ENCODE assay signal across 16 mouse cellular contexts in genomic region chr9:74906951-74907350, GRCm38 (mm10). TPM values are rescaled to one million over a fixed set of nuclear protein-coding genes. Genes with fewer than 3 reads are reported as not detected.
DNase-seq lines count a peak whose midpoint lies in the region; ATAC-seq and TF ChIP-seq lines count a peak whose summit lies in the region.
"Had no signal": no experiment of that assay in that cellular context is flagged by ENCODE, and none has a peak within 500 bp of the region (broad histone marks: within the 10 kb centered on the region; RNA-seq: fewer than 3 reads in every experiment).

No protein-coding gene starts in this region.

- WGBS in lung, embryonic 14.5 days: 17% methylated on average over 4 of the region's 4 CpGs
- 25% methylated on average over 4 of the region's 4 CpGs for WGBS in stomach, embryonic 15.5 days

- H3K4me1 ChIP-seq in lung, embryonic 14.5 days (ENCODE audit: insufficient read depth): no peaks in the 10 kb centered on the region
- peaks cover 4% of the 10 kb centered on the region; the same call in 1 of the 2 replicates for H3K4me1 ChIP-seq in stomach, embryonic 15.5 days

- H3K27me3 ChIP-seq in lung, embryonic 14.5 days (ENCODE audit: insufficient read depth, low read length): no peaks in the 10 kb centered on the region
- no peaks in the 10 kb centered on the region for H3K27me3 ChIP-seq in stomach, embryonic 15.5 days (replicated peaks)
- H3K27me3 ChIP-seq: embryonic facial prominence, embryonic 15.5 days; limb, embryonic 15.5 days; neural tube, embryonic 13.5 days had no signal

- no peak overlapping the region for H3K9ac ChIP-seq in lung, embryonic 14.5 days
- H3K9ac ChIP-seq in stomach, embryonic 15.5 days: no peak overlapping the region
- H3K9ac ChIP-seq: embryonic facial prominence, embryonic 15.5 days; limb, embryonic 15.5 days; neural tube, embryonic 13.5 days had no signal

- peak; percentile 23 to 65 for DNase-seq in spleen, postnatal 4 days (ENCODE audit: low spot score in 2 of 2)
- DNase-seq in spleen, postnatal 14 days (ENCODE audit: low spot score in 2 of 2): no peak
- peak; percentile 2 for DNase-seq in c-Kit-positive CD71-negative TER-119-negative erythroid progenitor cells, embryonic 14.5 days (ENCODE audit: low read depth)
- DNase-seq in lung, embryonic 14.5 days: peak; percentile 21
- DNase-seq in testis, postnatal 10 days (ENCODE audit: low spot score): no peak
- DNase-seq in gastrocnemius, postnatal 10 days: no peak
- DNase-seq: cerebellum, adult 11 months; gastrocnemius, postnatal 25 days; kidney, postnatal 36 days; thymus, adult 2 months had no signal

- H3K36me3 ChIP-seq in lung, embryonic 14.5 days (ENCODE audit: insufficient read depth): no peaks in the 10 kb centered on the region
- no peaks in the 10 kb centered on the region for H3K36me3 ChIP-seq in stomach, embryonic 15.5 days
- H3K36me3 ChIP-seq: embryonic facial prominence, embryonic 15.5 days; limb, embryonic 15.5 days; neural tube, embryonic 13.5 days had no signal

- no peak overlapping the region for H3K4me2 ChIP-seq in lung, embryonic 14.5 days
- H3K4me2 ChIP-seq in stomach, embryonic 15.5 days: no peak overlapping the region
- H3K4me2 ChIP-seq: embryonic facial prominence, embryonic 15.5 days; limb, embryonic 15.5 days; neural tube, embryonic 13.5 days had no signal

- TF ChIP-seq CTCF in lung, embryonic 14.5 days (IDR thresholded peaks at IDR 0.05; ENCODE audit: low read depth): no peak

- peak; percentile 64; the same call in 1 of the 2 replicates for ATAC-seq in lung, embryonic 14.5 days (ENCODE audit: insufficient read depth)
- ATAC-seq in stomach, embryonic 15.5 days (ENCODE audit: insufficient read depth, low FRiP score, low read depth): peak; percentile 82
- no peak for ATAC-seq in erythroblast, adult 5-6 weeks (replicated peaks; ENCODE audit: low FRiP score, poor library complexity, severe bottlenecking)

- no peak overlapping the region for H3K27ac ChIP-seq in lung, embryonic 14.5 days (ENCODE audit: low read depth)
- 0 out of 2 replicates have a peak overlapping the region, but pooled peaks have one; percentile 16 for H3K27ac ChIP-seq in stomach, embryonic 15.5 days
- H3K27ac ChIP-seq: embryonic facial prominence, embryonic 15.5 days; limb, embryonic 15.5 days; neural tube, embryonic 13.5 days had no signal

- no peaks in the 10 kb centered on the region for H3K9me3 ChIP-seq in lung, embryonic 14.5 days (ENCODE audit: low read depth, low read length)
- no peaks in the 10 kb centered on the region for H3K9me3 ChIP-seq in stomach, embryonic 15.5 days
- H3K9me3 ChIP-seq: embryonic facial prominence, embryonic 15.5 days; limb, embryonic 15.5 days; neural tube, embryonic 13.5 days had no signal

- no peak overlapping the region for H3K4me3 ChIP-seq in lung, embryonic 14.5 days (ENCODE audit: low read depth, low read length)
- no peak overlapping the region for H3K4me3 ChIP-seq in stomach, embryonic 15.5 days (replicated peaks)
- H3K4me3 ChIP-seq: embryonic facial prominence, embryonic 15.5 days; limb, embryonic 15.5 days; neural tube, embryonic 13.5 days had no signal

RNA-seq across cellular contexts. Expression of gene Onecut1, which starts 45.2 kb away (rescaled TPM):
- polyA plus RNA-seq in lung, embryonic 14.5 days (2014; fragmentation: Nextera tagmentation; extraction: Ambion mirVana): not detected in 2 replicates
- polyA plus RNA-seq in stomach, embryonic 15.5 days (2015; fragmentation: Nextera tagmentation; extraction: Ambion mirVana): 3.9 and 4.7 TPM in 2 replicates
- total RNA-seq in erythroblast, adult 5-6 weeks (2015; ENCODE audit: low replicate concordance): not detected in 2 replicates
- not detected in 2 replicates for total RNA-seq in erythroblast, adult 5-6 weeks (2017; ENCODE audit: low replicate concordance)
- total RNA-seq in gastrocnemius, postnatal 10 days (2021): not detected
- total RNA-seq: gastrocnemius, postnatal 25 days; hematopoietic stem cell, adult 5-6 weeks had no signal

RNA-seq across cellular contexts. Expression of gene Fam214a, which starts 45.7 kb away (rescaled TPM):
- polyA plus RNA-seq in lung, embryonic 14.5 days (2014; fragmentation: Nextera tagmentation; extraction: Ambion mirVana): 8.9 and 9.9 TPM in 2 replicates
- 9.1 and 10.0 TPM in 2 replicates for polyA plus RNA-seq in stomach, embryonic 15.5 days (2015; fragmentation: Nextera tagmentation; extraction: Ambion mirVana)
- total RNA-seq in erythroblast, adult 5-6 weeks (2015; ENCODE audit: low replicate concordance): 1.0 and 3.8 TPM in 2 replicates
- total RNA-seq in erythroblast, adult 5-6 weeks (2017; ENCODE audit: low replicate concordance): 1.3 and 2.8 TPM in 2 replicates
- total RNA-seq in gastrocnemius, postnatal 10 days (2021): 10 to 100 TPM; 28.4 to 31.3 TPM

Comparison
In these comparisons a context has a peak if more than half of its experiments do, and no peak if none do; other contexts are left out.
1. DNase-seq: peak in spleen, postnatal 4 days (2 of 2), c-Kit-positive CD71-negative TER-119-negative erythroid progenitor cells, embryonic 14.5 days (single experiment) and lung, embryonic 14.5 days (single experiment); none in spleen, postnatal 14 days (0 of 2), testis, postnatal 10 days (single experiment) and gastrocnemius, postnatal 10 days (single experiment).
2. RNA of gene Fam214a, which starts 45.7 kb away (total RNA-seq): 28.4 to 31.3 TPM in gastrocnemius, postnatal 10 days; 1.0 to 3.8 TPM in erythroblast, adult 5-6 weeks; every median in the first group is over 4 times any median in the second.